Mouse (Mus musculus): ENCODE measurements around the gene Gm21293. TPM values are rescaled to one million over a fixed set of nuclear protein-coding genes. Genes with fewer than 3 reads are reported as not detected.

Gene Gm21293
- polyA plus RNA-seq (2014; fragmentation: Illumina TruSeq; extraction: RNeasy Lipid Tissue Mini Kit (QIAGEN cat#74804); ENCODE audit: low read depth, low replicate concordance) = not detected

DNA sequence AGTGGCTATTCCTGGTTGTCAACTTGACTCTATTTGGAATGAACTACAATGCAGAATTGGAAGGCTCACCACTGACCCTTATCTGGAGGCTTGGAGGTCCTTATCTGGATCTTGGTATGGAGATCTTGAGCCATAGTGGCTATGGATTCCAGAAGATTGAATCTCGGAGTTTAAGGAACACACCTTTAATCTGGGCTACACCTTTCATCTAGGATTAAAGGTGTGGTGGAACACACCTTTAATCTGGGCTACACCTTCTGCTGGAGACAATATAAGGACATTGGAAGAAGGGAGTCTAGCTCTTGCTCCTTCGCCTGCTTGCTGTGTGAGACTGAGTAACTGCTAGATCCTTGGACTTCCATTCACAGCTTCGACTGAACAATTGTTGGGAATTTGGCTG, at the start of gene Gm21293:
Gene Gm21293, plus strand, starts transcription at position 301 of the 400 bp plus-strand sequence.

DNA sequence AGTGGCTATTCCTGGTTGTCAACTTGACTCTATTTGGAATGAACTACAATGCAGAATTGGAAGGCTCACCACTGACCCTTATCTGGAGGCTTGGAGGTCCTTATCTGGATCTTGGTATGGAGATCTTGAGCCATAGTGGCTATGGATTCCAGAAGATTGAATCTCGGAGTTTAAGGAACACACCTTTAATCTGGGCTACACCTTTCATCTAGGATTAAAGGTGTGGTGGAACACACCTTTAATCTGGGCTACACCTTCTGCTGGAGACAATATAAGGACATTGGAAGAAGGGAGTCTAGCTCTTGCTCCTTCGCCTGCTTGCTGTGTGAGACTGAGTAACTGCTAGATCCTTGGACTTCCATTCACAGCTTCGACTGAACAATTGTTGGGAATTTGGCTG, 8.4 kb downstream of the Gm21293 start, which contains the start of gene Gm6763:
Gene Gm6763, plus strand, starts transcription at position 301 of the 400 bp plus-strand sequence.

DNA sequence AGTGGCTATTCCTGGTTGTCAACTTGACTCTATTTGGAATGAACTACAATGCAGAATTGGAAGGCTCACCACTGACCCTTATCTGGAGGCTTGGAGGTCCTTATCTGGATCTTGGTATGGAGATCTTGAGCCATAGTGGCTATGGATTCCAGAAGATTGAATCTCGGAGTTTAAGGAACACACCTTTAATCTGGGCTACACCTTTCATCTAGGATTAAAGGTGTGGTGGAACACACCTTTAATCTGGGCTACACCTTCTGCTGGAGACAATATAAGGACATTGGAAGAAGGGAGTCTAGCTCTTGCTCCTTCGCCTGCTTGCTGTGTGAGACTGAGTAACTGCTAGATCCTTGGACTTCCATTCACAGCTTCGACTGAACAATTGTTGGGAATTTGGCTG, 16.9 kb downstream of the Gm21293 start, which contains the start of gene Gm8764:
Gene Gm8764, plus strand, starts transcription at position 301 of the 400 bp plus-strand sequence.

DNA sequence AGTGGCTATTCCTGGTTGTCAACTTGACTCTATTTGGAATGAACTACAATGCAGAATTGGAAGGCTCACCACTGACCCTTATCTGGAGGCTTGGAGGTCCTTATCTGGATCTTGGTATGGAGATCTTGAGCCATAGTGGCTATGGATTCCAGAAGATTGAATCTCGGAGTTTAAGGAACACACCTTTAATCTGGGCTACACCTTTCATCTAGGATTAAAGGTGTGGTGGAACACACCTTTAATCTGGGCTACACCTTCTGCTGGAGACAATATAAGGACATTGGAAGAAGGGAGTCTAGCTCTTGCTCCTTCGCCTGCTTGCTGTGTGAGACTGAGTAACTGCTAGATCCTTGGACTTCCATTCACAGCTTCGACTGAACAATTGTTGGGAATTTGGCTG, 25.4 kb downstream of the Gm21293 start, which contains the start of gene Gm21304:
Gene Gm21304, plus strand, starts transcription at position 301 of the 400 bp plus-strand sequence.

DNA sequence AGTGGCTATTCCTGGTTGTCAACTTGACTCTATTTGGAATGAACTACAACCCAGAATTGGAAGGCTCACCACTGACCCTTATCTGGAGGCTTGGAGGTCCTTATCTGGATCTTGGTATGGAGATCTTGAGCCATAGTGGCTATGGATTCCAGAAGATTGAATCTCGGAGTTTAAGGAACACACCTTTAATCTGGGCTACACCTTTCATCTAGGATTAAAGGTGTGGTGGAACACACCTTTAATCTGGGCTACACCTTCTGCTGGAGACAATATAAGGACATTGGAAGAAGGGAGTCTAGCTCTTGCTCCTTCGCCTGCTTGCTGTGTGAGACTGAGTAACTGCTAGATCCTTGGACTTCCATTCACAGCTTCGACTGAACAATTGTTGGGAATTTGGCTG, 33.9 kb downstream of the Gm21293 start, which contains the start of gene Gm21312:
Gene Gm21312, plus strand, starts transcription at position 301 of the 400 bp plus-strand sequence.

DNA sequence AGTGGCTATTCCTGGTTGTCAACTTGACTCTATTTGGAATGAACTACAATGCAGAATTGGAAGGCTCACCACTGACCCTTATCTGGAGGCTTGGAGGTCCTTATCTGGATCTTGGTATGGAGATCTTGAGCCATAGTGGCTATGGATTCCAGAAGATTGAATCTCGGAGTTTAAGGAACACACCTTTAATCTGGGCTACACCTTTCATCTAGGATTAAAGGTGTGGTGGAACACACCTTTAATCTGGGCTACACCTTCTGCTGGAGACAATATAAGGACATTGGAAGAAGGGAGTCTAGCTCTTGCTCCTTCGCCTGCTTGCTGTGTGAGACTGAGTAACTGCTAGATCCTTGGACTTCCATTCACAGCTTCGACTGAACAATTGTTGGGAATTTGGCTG, 42.4 kb downstream of the Gm21293 start, which contains the start of gene Gm20765:
Gene Gm20765, plus strand, starts transcription at position 301 of the 400 bp plus-strand sequence.

DNA sequence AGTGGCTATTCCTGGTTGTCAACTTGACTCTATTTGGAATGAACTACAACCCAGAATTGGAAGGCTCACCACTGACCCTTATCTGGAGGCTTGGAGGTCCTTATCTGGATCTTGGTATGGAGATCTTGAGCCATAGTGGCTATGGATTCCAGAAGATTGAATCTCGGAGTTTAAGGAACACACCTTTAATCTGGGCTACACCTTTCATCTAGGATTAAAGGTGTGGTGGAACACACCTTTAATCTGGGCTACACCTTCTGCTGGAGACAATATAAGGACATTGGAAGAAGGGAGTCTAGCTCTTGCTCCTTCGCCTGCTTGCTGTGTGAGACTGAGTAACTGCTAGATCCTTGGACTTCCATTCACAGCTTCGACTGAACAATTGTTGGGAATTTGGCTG, 51.0 kb downstream of the Gm21293 start, which contains the start of gene Gm4340:
Gene Gm4340, plus strand, starts transcription at position 301 of the 400 bp plus-strand sequence.

Other genes starting within 250 kb of the Gm21293 start
- gene Gm6763, start 8.5 kb downstream of the Gm21293 start, polyA plus RNA-seq (2014; fragmentation: Illumina TruSeq; extraction: RNeasy Lipid Tissue Mini Kit (QIAGEN cat#74804); ENCODE audit: low read depth, low replicate concordance) = not detected
- gene Gm8764, start 17.0 kb downstream of the Gm21293 start, polyA plus RNA-seq (2014; fragmentation: Illumina TruSeq; extraction: RNeasy Lipid Tissue Mini Kit (QIAGEN cat#74804); ENCODE audit: low read depth, low replicate concordance) = not detected
- not detected for gene Gm21304, start 25.5 kb downstream of the Gm21293 start, polyA plus RNA-seq (2014; fragmentation: Illumina TruSeq; extraction: RNeasy Lipid Tissue Mini Kit (QIAGEN cat#74804); ENCODE audit: low read depth, low replicate concordance)
- gene Gm21312, start 34.0 kb downstream of the Gm21293 start, polyA plus RNA-seq (2014; fragmentation: Illumina TruSeq; extraction: RNeasy Lipid Tissue Mini Kit (QIAGEN cat#74804); ENCODE audit: low read depth, low replicate concordance) = not detected
- not detected for gene Gm20765, start 42.5 kb downstream of the Gm21293 start, polyA plus RNA-seq (2014; fragmentation: Illumina TruSeq; extraction: RNeasy Lipid Tissue Mini Kit (QIAGEN cat#74804); ENCODE audit: low read depth, low replicate concordance)
- not detected for gene Gm4340, start 51.1 kb downstream of the Gm21293 start, polyA plus RNA-seq (2014; fragmentation: Illumina TruSeq; extraction: RNeasy Lipid Tissue Mini Kit (QIAGEN cat#74804); ENCODE audit: low read depth, low replicate concordance)